Mouse (Mus musculus) midbrain, embryonic 10.5 days (tissue): Measurements from ENCODE around the gene Marveld1. TPM values are rescaled to one million over a fixed set of nuclear protein-coding genes. Genes with fewer than 3 reads are reported as not detected.

Source experiments
- DNase-seq: peaks from one replicate; pipeline ENCODE4 v3.0.0-alpha.2; 2017; ENCODE audit warnings: low spot score
- H3K27ac ChIP-seq: fragments of 300-500 bp; sonication (generic); replicated peaks from 2 replicates; pipeline ENCODE4 v1.5.1; 2016; ENCODE audit warnings: mild to moderate bottlenecking
- H3K27me3 ChIP-seq: fragments of 300-500 bp; sonication (generic); 2 replicates; pipeline ENCODE4 v1.6.1; 2016; ENCODE audit warnings: low read depth, mild to moderate bottlenecking; ENCODE audit not compliant: poor library complexity, severe bottlenecking
- H3K36me3 ChIP-seq: fragments of 300-500 bp; sonication (generic); 2 replicates; pipeline ENCODE4 v1.6.1; 2016; ENCODE audit warnings: mild to moderate bottlenecking, moderate library complexity
- H3K4me1 ChIP-seq: fragments of 300-500 bp; sonication (generic); 2 replicates; pipeline ENCODE4 v1.6.1; 2016
- H3K4me3 ChIP-seq: fragments of 300-500 bp; sonication (generic); 2 replicates; pipeline ENCODE4 v1.5.1; 2016; ENCODE audit warnings: mild to moderate bottlenecking, moderate library complexity
- H3K9me3 ChIP-seq: fragments of 300-500 bp; sonication (generic); replicated peaks from 2 replicates; pipeline ENCODE4 v1.6.1; 2016; ENCODE audit warnings: mild to moderate bottlenecking
- WGBS: fragments of 180-500 bp; shearing (Covaris S2); methylation state at CpG from one replicate; pipeline ENCODE4 v1.1.7; 2016; 5-methylcytosine and 5-hydroxymethylcytosine counted together
- polyA plus RNA-seq: library from polyadenylated mRNA; unstranded; fragments of >200 nt; fragmentation: Nextera tagmentation; extraction: Ambion mirVana; gene quantifications from 2 replicates; pipeline ENCODE4 v1.2.1, GENCODE M21; 2016

The Marveld1 gene
- polyA plus RNA-seq, 1 experiment from 2014 or later: 3.6 TPM

GRCm38 (mm10) chr19:42144541-42145167, 2.5 kb upstream of the Marveld1 start:
- Histone ChIP-seq H3K4me1 (peaks cover 22% of the 10 kb centered on the region), H3K27me3 (peaks cover 46% of the 10 kb centered on the region), H3K4me3 (no peak overlapping the region), H3K9me3 (no peaks in the 10 kb centered on the region), H3K36me3 (no peaks in the 10 kb centered on the region), H3K27ac (no peak overlapping the region)
- DNase-seq: peak; percentile 77
- 35% methylated on average over 8 of the region's 8 CpGs for WGBS

GRCm38 (mm10) chr19:42145210-42145609, 2.0 kb upstream of the Marveld1 start:
- Histone ChIP-seq H3K4me3 (no peak overlapping the region), H3K4me1 (peaks cover 22% of the 10 kb centered on the region), H3K36me3 (no peaks in the 10 kb centered on the region), H3K27me3 (peaks cover 51% of the 10 kb centered on the region), H3K9me3 (no peaks in the 10 kb centered on the region), H3K27ac (no peak overlapping the region)
- WGBS: 73% methylated on average over 4 of the region's 4 CpGs
- no peak for DNase-seq

- Histone ChIP-seq H3K9me3 (no peaks in the 10 kb centered on the region), H3K4me3 (no peak overlapping the region), H3K27me3 (peaks cover 51% of the 10 kb centered on the region), H3K27ac (no peak overlapping the region), H3K4me1 (peaks cover 22% of the 10 kb centered on the region), H3K36me3 (no peaks in the 10 kb centered on the region)
- no peak for DNase-seq
- 89% methylated on average over 2 of the region's 2 CpGs for WGBS
These were observed 1.5 kb upstream of the Marveld1 start for GRCm38 (mm10) chr19:42145731-42146130.

- Histone ChIP-seq H3K4me3 (peak overlapping the region; percentile 60; the same call in 1 of the 2 replicates), H3K4me1 (peaks cover 22% of the 10 kb centered on the region)
These were observed 757 bp upstream of the Marveld1 start for GRCm38 (mm10) chr19:42146276-42147010.

GRCm38 (mm10) chr19:42147769-42148568, 769 bp downstream of the Marveld1 start:
- WGBS: 1% methylated on average over 63 of the region's 63 CpGs
- H3K27me3 ChIP-seq: peaks cover 51% of the 10 kb centered on the region
- peaks cover 28% of the 10 kb centered on the region for H3K4me1 ChIP-seq
- no peaks in the 10 kb centered on the region for H3K9me3 ChIP-seq
- H3K27ac ChIP-seq: peak overlapping the region; percentile 85
- H3K36me3 ChIP-seq: no peaks in the 10 kb centered on the region
- peak overlapping the region; percentile 60 for H3K4me3 ChIP-seq
- peak; percentile 73 for DNase-seq

More at GRCm38 (mm10) chr19:42146276-42147010, 757 bp upstream of the Marveld1 start:
- Histone ChIP-seq H3K27me3 (peaks cover 51% of the 10 kb centered on the region), H3K27ac (no peak overlapping the region), H3K9me3 (no peaks in the 10 kb centered on the region), H3K36me3 (no peaks in the 10 kb centered on the region)
- DNase-seq: no peak
- 88% methylated on average over 9 of the region's 9 CpGs for WGBS

GRCm38 (mm10) chr19:42148569-42148860, 1.3 kb downstream of the Marveld1 start:
- peak overlapping the region; percentile 85; the same call in 1 of the 2 replicates for H3K27ac ChIP-seq
- H3K4me1 ChIP-seq: peaks cover 28% of the 10 kb centered on the region
- WGBS: 26% methylated on average over 7 of the region's 7 CpGs
- no peak for DNase-seq
- peak overlapping the region; percentile 60 for H3K4me3 ChIP-seq
- H3K36me3 ChIP-seq: no peaks in the 10 kb centered on the region
- no peaks in the 10 kb centered on the region for H3K9me3 ChIP-seq
- peaks cover 51% of the 10 kb centered on the region for H3K27me3 ChIP-seq

GRCm38 (mm10) chr19:42151990-42152389, 4.8 kb downstream of the Marveld1 start:
- Histone ChIP-seq H3K27me3 (peaks cover 28% of the 10 kb centered on the region), H3K4me3 (no peak overlapping the region), H3K9me3 (no peaks in the 10 kb centered on the region), H3K36me3 (no peaks in the 10 kb centered on the region), H3K27ac (no peak overlapping the region), H3K4me1 (peaks cover 27% of the 10 kb centered on the region)
- WGBS: 10% methylated on average over 6 of the region's 6 CpGs
- peak; percentile 83 for DNase-seq

GRCm38 (mm10) chr19:42157493-42158237, 10.5 kb downstream of the Marveld1 start:
- Histone ChIP-seq H3K36me3 (no peaks in the 10 kb centered on the region), H3K27me3 (no peaks in the 10 kb centered on the region), H3K9me3 (no peaks in the 10 kb centered on the region), H3K4me1 (peaks cover 9% of the 10 kb centered on the region), H3K27ac (peak overlapping the region; percentile 71), H3K4me3 (no peak overlapping the region)
- DNase-seq: no peak
- 74% methylated on average over 12 of the region's 12 CpGs for WGBS

GRCm38 (mm10) chr19:42158246-42159017, 11.2 kb downstream of the Marveld1 start:
- H3K36me3 ChIP-seq: no peaks in the 10 kb centered on the region
- no peak overlapping the region for H3K4me3 ChIP-seq
- no peaks in the 10 kb centered on the region for H3K27me3 ChIP-seq
- no peak for DNase-seq
- 69% methylated on average over 13 of the region's 13 CpGs for WGBS
- H3K4me1 ChIP-seq: peaks cover 9% of the 10 kb centered on the region
- peak overlapping the region; percentile 71 for H3K27ac ChIP-seq
- no peaks in the 10 kb centered on the region for H3K9me3 ChIP-seq

GRCm38 (mm10) chr19:42163764-42164163, 16.6 kb downstream of the Marveld1 start, which contains the start of gene Zfyve27:
TSS of gene Zfyve27 (plus strand) at chr19:42163951.
- no peaks in the 10 kb centered on the region for H3K36me3 ChIP-seq
- no peak for DNase-seq
- H3K27me3 ChIP-seq: peaks cover 24% of the 10 kb centered on the region
- no peaks in the 10 kb centered on the region for H3K4me1 ChIP-seq
- no peak within 1 kb of the TSS for H3K4me3 ChIP-seq
- 90% methylated on average over 5 of the region's 5 CpGs for WGBS
- H3K27ac ChIP-seq: no peak within 1 kb of the TSS
- H3K9me3 ChIP-seq: no peaks in the 10 kb centered on the region

- no peak for DNase-seq
- peaks cover 29% of the 10 kb centered on the region for H3K27me3 ChIP-seq
- WGBS: 82% methylated on average over 7 of the region's 7 CpGs
These were observed 17.0 kb downstream of the Marveld1 start for GRCm38 (mm10) chr19:42164188-42164587.

More at GRCm38 (mm10) chr19:42164188-42164587, 17.0 kb downstream of the Marveld1 start:
- no peaks in the 10 kb centered on the region for H3K9me3 ChIP-seq
- H3K4me3 ChIP-seq: no peak overlapping the region
- H3K27ac ChIP-seq: no peak overlapping the region
- H3K36me3 ChIP-seq: no peaks in the 10 kb centered on the region
- no peaks in the 10 kb centered on the region for H3K4me1 ChIP-seq
